Mouse (Mus musculus) MEL (cell line): ENCODE measurements around the gene Efna3. TPM values are rescaled to one million over a fixed set of nuclear protein-coding genes. Genes with fewer than 3 reads are reported as not detected.

ENCODE experiments used
- DNase-seq: peaks from one replicate; pipeline ENCODE4 v3.0.0; 2011; ENCODE audit warnings: low read depth, low spot score
- H3K27ac ChIP-seq: 2 replicates; pipeline ENCODE4 v1.5.1; 2012; ENCODE audit warnings: low read depth, mild to moderate bottlenecking, control low read depth, low read length, moderate library complexity; ENCODE audit not compliant: control insufficient read depth
- H3K27me3 ChIP-seq, 2 experiments: fragments of 150-350 bp in 1 of 2; sonication (generic) in 1 of 2; 2 replicates each; pipeline ENCODE4 v1.6.1; 2012; ENCODE audit warnings: low read length in 2 of 2, mild to moderate bottlenecking in 2 of 2, improper control_type of control experiment in 1 of 2, moderate library complexity in 1 of 2; ENCODE audit not compliant: insufficient read depth in 2 of 2, control insufficient read depth in 1 of 2
- H3K36me3 ChIP-seq, 2 experiments: 2 replicates each; pipeline ENCODE4 v1.6.1; 2012 to 2014; ENCODE audit warnings: low read length in 2 of 2, improper control_type of control experiment in 1 of 2, inconsistent platforms in 1 of 2, mild to moderate bottlenecking in 1 of 2; ENCODE audit not compliant: insufficient read depth in 2 of 2, control insufficient read depth in 1 of 2
- H3K4me1 ChIP-seq, 2 experiments: fragments of 150-350 bp in 1 of 2; sonication (generic) in 1 of 2; 2 replicates each; pipeline ENCODE4 v1.6.1; 2012; ENCODE audit warnings: low read length in 2 of 2, improper control_type of control experiment in 1 of 2, mild to moderate bottlenecking in 1 of 2; ENCODE audit not compliant: insufficient read depth in 2 of 2, control insufficient read depth in 1 of 2
- H3K4me3 ChIP-seq, 2 experiments: fragments of 150-350 bp in 1 of 2; sonication (generic) in 1 of 2; 2 replicates each; pipeline ENCODE4 v1.5.1; 2012; ENCODE audit warnings: low read depth in 2 of 2, low read length in 2 of 2, mild to moderate bottlenecking in 2 of 2, moderate library complexity in 2 of 2, control low read depth in 1 of 2, improper control_type of control experiment in 1 of 2; ENCODE audit not compliant: control insufficient read depth in 1 of 2, insufficient read depth in 1 of 2
- H3K79me2 ChIP-seq: 2 replicates; pipeline ENCODE4 v1.6.1; 2012; ENCODE audit warnings: mild to moderate bottlenecking, low read length, moderate library complexity; ENCODE audit not compliant: control insufficient read depth, poor library complexity, insufficient read depth
- H3K9ac ChIP-seq: 2 replicates; pipeline ENCODE4 v1.6.1; 2012; ENCODE audit warnings: low read depth, mild to moderate bottlenecking, control low read depth, low read length, moderate library complexity; ENCODE audit not compliant: control insufficient read depth, poor library complexity, severe bottlenecking
- H3K9me3 ChIP-seq: fragments of 150-350 bp; sonication (generic); replicated peaks from 2 replicates; pipeline ENCODE4 v1.6.1; 2012; ENCODE audit warnings: mild to moderate bottlenecking, low read length, improper control_type of control experiment, moderate library complexity; ENCODE audit not compliant: insufficient read depth
- BHLHE40 ChIP-seq: IDR thresholded peaks from 2 replicates; pipeline ENCODE4 v1.6.1; 2012; ENCODE audit warnings: low read depth, mild to moderate bottlenecking, inconsistent platforms, low read length, improper control_type of control experiment, borderline replicate concordance
- CHD2 ChIP-seq: IDR thresholded peaks from 2 replicates; pipeline ENCODE4 v1.6.1; 2011; ENCODE audit warnings: low read length, improper control_type of control experiment
- CTCF ChIP-seq, 3 experiments: IDR thresholded peaks in 2 of 3; conservative IDR thresholded peaks in 1 of 3; 2 replicates each; pipeline ENCODE4 v1.5.1; 2011 to 2012; ENCODE audit warnings: low read length in 3 of 3, low read depth in 2 of 3, mild to moderate bottlenecking in 2 of 3, improper control_type of control experiment in 1 of 3, inconsistent platforms in 1 of 3, mixed read lengths in 1 of 3, moderate library complexity in 1 of 3; ENCODE audit not compliant: control insufficient read depth in 1 of 3, insufficient read depth in 1 of 3, poor library complexity in 1 of 3, severe bottlenecking in 1 of 3
- E2F4 ChIP-seq: IDR thresholded peaks from 2 replicates; pipeline ENCODE4 v1.6.1; 2011; ENCODE audit warnings: low read depth, low read length, improper control_type of control experiment, borderline replicate concordance
- GABPA ChIP-seq: IDR thresholded peaks from 2 replicates; pipeline ENCODE4 v1.6.1; 2012; ENCODE audit warnings: low read depth, mild to moderate bottlenecking, inconsistent platforms, low read length, improper control_type of control experiment, moderate library complexity
- GATA1 ChIP-seq: IDR thresholded peaks from 2 replicates; pipeline ENCODE4 v1.6.1; 2011; ENCODE audit warnings: low read depth, low read length, improper control_type of control experiment
- KAT2A ChIP-seq: conservative IDR thresholded peaks from 2 replicates; pipeline ENCODE4 v1.6.1; 2012; ENCODE audit warnings: low read depth, low read length, improper control_type of control experiment, inconsistent platforms
- MAFK ChIP-seq: IDR thresholded peaks from 2 replicates; pipeline ENCODE4 v1.6.1; 2011; ENCODE audit warnings: low read depth, mild to moderate bottlenecking, low read length, improper control_type of control experiment, borderline replicate concordance
- MYB ChIP-seq: IDR thresholded peaks from 2 replicates; pipeline ENCODE4 v1.6.1; 2011; ENCODE audit warnings: mild to moderate bottlenecking, low read depth, low read length, improper control_type of control experiment
- MYC ChIP-seq: IDR thresholded peaks from 2 replicates; pipeline ENCODE4 v1.6.1; 2011; ENCODE audit warnings: low read depth, mild to moderate bottlenecking, low read length, improper control_type of control experiment, moderate library complexity
- NRF1 ChIP-seq: IDR thresholded peaks from 2 replicates; pipeline ENCODE4 v1.6.1; 2014; ENCODE audit warnings: low read depth, mild to moderate bottlenecking, inconsistent platforms, low read length, improper control_type of control experiment, moderate library complexity; ENCODE audit not compliant: poor library complexity, insufficient read depth, severe bottlenecking
- POLR2AphosphoS2 ChIP-seq: IDR thresholded peaks from 2 replicates; pipeline ENCODE4 v1.6.1; 2011; ENCODE audit warnings: low read length, improper control_type of control experiment
- POLR2AphosphoS5 ChIP-seq: IDR thresholded peaks from 2 replicates; pipeline ENCODE4 v1.6.1; 2012; ENCODE audit warnings: low read depth, borderline replicate concordance, mild to moderate bottlenecking, inconsistent platforms, low read length, moderate library complexity, mixed read lengths
- RAD21 ChIP-seq: IDR thresholded peaks from 2 replicates; pipeline ENCODE4 v1.6.1; 2011; ENCODE audit warnings: mild to moderate bottlenecking, low read depth, low read length, improper control_type of control experiment
- SIN3A ChIP-seq: IDR thresholded peaks from 2 replicates; pipeline ENCODE4 v1.6.1; 2012; ENCODE audit warnings: low read length, improper control_type of control experiment, inconsistent platforms
- SMC3 ChIP-seq: IDR thresholded peaks from 2 replicates; pipeline ENCODE4 v1.6.1; 2011; ENCODE audit warnings: low read depth, low read length, improper control_type of control experiment
- TAL1 ChIP-seq: IDR thresholded peaks from 2 replicates; pipeline ENCODE4 v1.6.1; 2012; ENCODE audit warnings: mild to moderate bottlenecking, inconsistent platforms, low read length, moderate library complexity, mixed read lengths
- TBP ChIP-seq: IDR thresholded peaks from 2 replicates; pipeline ENCODE4 v1.8.0; 2011; ENCODE audit warnings: low read depth, low read length, improper control_type of control experiment
- TCF12 ChIP-seq: IDR thresholded peaks from 2 replicates; pipeline ENCODE4 v1.6.1; 2014; ENCODE audit warnings: low read depth, mild to moderate bottlenecking, inconsistent platforms, low read length, improper control_type of control experiment, moderate library complexity
- USF2 ChIP-seq, 2 experiments: IDR thresholded peaks; 2 replicates each; pipeline ENCODE4 v1.6.1; 2011 to 2012; ENCODE audit warnings: improper control_type of control experiment in 2 of 2, low read length in 2 of 2, borderline replicate concordance in 1 of 2, inconsistent platforms in 1 of 2, low read depth in 1 of 2, mild to moderate bottlenecking in 1 of 2; ENCODE audit not compliant: insufficient read depth in 1 of 2
- ZC3H11A ChIP-seq: IDR thresholded peaks from 2 replicates; pipeline ENCODE4 v1.6.1; 2012; ENCODE audit warnings: low read depth, mild to moderate bottlenecking, inconsistent platforms, low read length, improper control_type of control experiment
- ZNF384 ChIP-seq: IDR thresholded peaks from 2 replicates; pipeline ENCODE4 v1.6.1; 2012; ENCODE audit warnings: low read depth, mild to moderate bottlenecking, inconsistent platforms, low read length, improper control_type of control experiment
- polyA plus RNA-seq, 2 experiments: library from polyadenylated mRNA; stranded (reverse) in 1 of 2; unstranded in 1 of 2; fragments of >175 nt in 1 of 2; fragments of >200 nt in 1 of 2; gene quantifications; 2 replicates each; pipeline versions ENCODE4 v1.2.1 to v1.2.4; 2012; ENCODE audit warnings: low replicate concordance in 2 of 2, low read depth in 1 of 2; ENCODE audit not compliant: insufficient read length in 2 of 2, insufficient read depth in 1 of 2, missing spikeins in 1 of 2
- total RNA-seq: library from RNA; depleted of rRNA; stranded (reverse); fragments of 300-350 nt; gene quantifications from 2 replicates; pipeline ENCODE4 v1.2.3, GENCODE M21; 2012

Efna3 gene
- total and polyA plus RNA-seq, 3 experiments: 0.54 to 1.2 TPM; not detected in 1

DNA sequence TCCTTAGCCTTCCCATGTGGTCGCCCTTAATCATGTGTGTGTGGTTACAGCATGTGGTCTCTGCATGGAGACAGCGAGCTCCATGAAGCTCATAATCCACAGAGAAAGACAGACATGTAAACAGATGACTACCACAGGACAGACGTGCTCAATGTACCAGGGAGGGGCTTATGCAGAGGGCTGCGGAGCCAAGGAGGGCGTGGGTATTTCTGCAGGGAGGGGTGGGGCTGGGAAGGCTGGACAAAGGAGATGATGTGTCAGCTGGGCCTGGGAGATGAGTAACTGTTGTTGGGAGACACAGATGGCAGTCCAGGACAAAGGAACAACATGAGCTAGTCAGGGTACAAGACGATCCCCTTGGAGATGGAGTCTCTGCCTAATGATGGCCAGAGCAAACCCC is 36.9 kb upstream of the Efna3 start:
- Histone ChIP-seq H3K27me3 (peaks cover 0 to 4% of the 10 kb centered on the region in 2 experiments; a peak in 2 of 4 replicates), H3K9me3 (no peaks in the 10 kb centered on the region), H3K4me3 (no peak overlapping the region), H3K27ac (no peak overlapping the region), H3K9ac (no peak overlapping the region), H3K36me3 (peaks cover 0 to 5% of the 10 kb centered on the region in 2 experiments; a peak in 2 of 4 replicates)
- no peak for DNase-seq
- TF ChIP-seq NRF1: no peak
- TF ChIP-seq E2F4: no peak
- no peak for TF ChIP-seq MYC
- no peak for TF ChIP-seq SIN3A
- TF ChIP-seq TBP: no peak
- no peak for TF ChIP-seq USF2 (IDR thresholded peaks at IDR 0.05; ENCODE audit: borderline replicate concordance in 1 of 2, insufficient read depth in 1 of 2, low read depth in 1 of 2, low read length in 2 of 2)
- TF ChIP-seq MAFK: no peak
- TF ChIP-seq BHLHE40: no peak
- TF ChIP-seq POLR2AphosphoS2: no peak
- TF ChIP-seq KAT2A: no peak
- TF ChIP-seq POLR2AphosphoS5: no peak
- TF ChIP-seq, all 39 proteins: peak for 0
- H3K4me1 ChIP-seq: peaks cover 0 to 13% of the 10 kb centered on the region in 2 experiments; a peak in 2 of 4 replicates
- H3K79me2 ChIP-seq: no peaks in the 10 kb centered on the region

DNA sequence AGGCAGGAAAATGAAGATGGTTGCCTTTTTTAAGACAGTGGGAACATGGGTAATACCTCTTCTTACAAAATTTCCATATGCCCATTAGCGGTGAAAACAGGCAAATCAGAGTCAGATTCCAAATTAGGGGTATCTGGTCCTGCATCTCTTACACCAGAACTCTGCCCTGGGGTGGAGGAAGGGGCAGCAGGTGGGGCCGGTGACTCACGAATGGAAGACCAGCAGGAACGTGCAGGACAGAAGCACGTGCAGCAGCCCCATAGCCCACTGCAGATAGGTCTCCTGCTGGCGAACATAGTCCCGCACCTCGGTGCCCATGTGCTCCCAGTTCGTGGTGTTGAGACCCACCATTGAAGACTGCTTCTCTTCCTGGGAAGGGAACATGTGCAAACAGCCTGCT is 33.3 kb upstream of the Efna3 start:
- H3K4me3 ChIP-seq: no peak overlapping the region
- TF ChIP-seq ZC3H11A (no peak), MYB (no peak), CTCF (IDR thresholded peaks at IDR 0.05 in 2 of 3, conservative IDR thresholded peaks at IDR 0.05 in 1 of 3; ENCODE audit: control insufficient read depth in 1 of 3, insufficient read depth in 1 of 3, low read depth in 2 of 3, low read length in 3 of 3, poor library complexity in 1 of 3, severe bottlenecking in 1 of 3) (no peak), SMC3 (no peak), CHD2 (no peak), TAL1 (no peak), GATA1 (no peak), GABPA (no peak), POLR2AphosphoS5 (no peak), RAD21 (no peak), TCF12 (no peak), ZNF384 (no peak)
- no peaks in the 10 kb centered on the region for H3K79me2 ChIP-seq
- peaks cover 0 to 5% of the 10 kb centered on the region in 2 experiments; a peak in 2 of 4 replicates for H3K36me3 ChIP-seq
- H3K9me3 ChIP-seq: no peaks in the 10 kb centered on the region
- no peak overlapping the region for H3K27ac ChIP-seq
- no peak for DNase-seq
- H3K4me1 ChIP-seq: peaks cover 0 to 19% of the 10 kb centered on the region in 2 experiments; a peak in 2 of 4 replicates
- H3K27me3 ChIP-seq: no peaks in the 10 kb centered on the region; a peak in 1 of 4 replicates
- no peak overlapping the region for H3K9ac ChIP-seq
